In the genomic region with DNA sequence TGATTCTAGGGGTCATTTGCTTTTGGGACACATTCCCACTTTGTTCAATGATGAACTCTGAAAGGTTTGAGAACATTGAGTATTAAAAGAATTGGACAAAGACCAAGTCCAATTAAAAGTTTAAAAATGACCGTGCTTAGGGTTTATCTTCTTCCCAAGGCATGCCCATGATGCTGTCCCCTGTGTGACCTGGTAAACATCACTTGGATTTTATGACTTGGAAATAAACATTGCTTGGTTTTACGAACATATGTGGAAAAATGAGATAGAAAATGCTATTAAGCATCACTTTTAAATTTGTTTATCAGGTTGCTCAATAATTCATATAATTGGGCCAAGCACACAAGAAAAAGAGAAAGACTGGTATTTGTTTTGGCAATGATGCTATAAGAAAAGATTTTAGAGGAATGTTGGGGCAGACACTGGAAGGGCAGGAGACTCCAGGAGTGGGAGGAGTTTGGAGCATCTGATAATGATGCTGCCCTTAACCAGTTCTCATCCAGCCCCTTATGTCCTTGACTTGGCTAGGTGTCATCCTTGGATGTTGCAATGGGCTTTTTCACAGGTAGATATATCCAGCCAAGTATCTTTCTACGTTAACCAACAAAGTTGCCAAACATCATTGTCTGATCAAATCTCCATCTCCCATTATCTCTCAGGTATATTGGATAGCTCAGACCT, we compare ENCODE assay signal across 24 mouse cellular contexts.
DNase-seq lines count a peak whose midpoint lies in the region; ATAC-seq and TF ChIP-seq lines count a peak whose summit lies in the region.
"Had no signal": no experiment of that assay in that cellular context is flagged by ENCODE, and none has a peak within 500 bp of the region (broad histone marks: within the 10 kb centered on the region; RNA-seq: fewer than 3 reads in every experiment).

No protein-coding gene starts in this region.

- 59% methylated on average over 3 of the region's 3 CpGs for whole genome bisulfite sequencing in heart, adult 2 months
- WGBS in heart, embryonic 12.5 days: 70% methylated on average over 3 of the region's 3 CpGs
- WGBS in liver, adult 2 months: 58% methylated on average over 3 of the region's 3 CpGs
- 57% methylated on average over 3 of the region's 3 CpGs for WGBS in liver, embryonic 12.5 days (ENCODE audit: insufficient replicate concordance)

- no peaks in the 10 kb centered on the region; the same call in 1 of the 2 replicates for H3K4me1 ChIP-seq in heart, adult 2 months (ENCODE audit: control insufficient read depth, insufficient read depth, low read length)
- no peaks in the 10 kb centered on the region for H3K4me1 ChIP-seq in heart, embryonic 12.5 days (replicated peaks)
- H3K4me1 ChIP-seq in liver, adult 2 months (ENCODE audit: control insufficient read depth, insufficient read depth, low read length): no peaks in the 10 kb centered on the region; the same call in 1 of the 2 replicates
- no peaks in the 10 kb centered on the region for H3K4me1 ChIP-seq in liver, embryonic 12.5 days
- H3K4me1 ChIP-seq: forebrain, embryonic 10.5 days; forebrain, embryonic 13.5 days; heart, embryonic 15.5 days; hindbrain, embryonic 10.5 days; hindbrain, embryonic 13.5 days; intestine, embryonic 15.5 days had no signal

- no peaks in the 10 kb centered on the region for H3K36me3 ChIP-seq in heart, adult 2 months (ENCODE audit: control insufficient read depth, insufficient read depth, low read length)
- H3K36me3 ChIP-seq in heart, embryonic 12.5 days: no peaks in the 10 kb centered on the region
- no peaks in the 10 kb centered on the region for H3K36me3 ChIP-seq in liver, adult 2 months (ENCODE audit: control insufficient read depth, insufficient read depth, low read length)
- H3K36me3 ChIP-seq in liver, embryonic 12.5 days: no peaks in the 10 kb centered on the region
- H3K36me3 ChIP-seq: forebrain, embryonic 10.5 days; heart, embryonic 15.5 days; hindbrain, embryonic 10.5 days; hindbrain, embryonic 13.5 days; intestine, embryonic 15.5 days had no signal

- no peak overlapping the region for H3K4me2 ChIP-seq in heart, embryonic 12.5 days
- no peak overlapping the region for H3K4me2 ChIP-seq in liver, embryonic 12.5 days
- H3K4me2 ChIP-seq: forebrain, embryonic 13.5 days; heart, embryonic 15.5 days; hindbrain, embryonic 13.5 days; intestine, embryonic 15.5 days had no signal

- no peak overlapping the region for H3K9ac ChIP-seq in heart, adult 2 months (ENCODE audit: low read depth, low read length)
- no peak overlapping the region for H3K9ac ChIP-seq in heart, embryonic 12.5 days
- no peak overlapping the region for H3K9ac ChIP-seq in liver, adult 2 months (ENCODE audit: low read depth, low read length)
- no peak overlapping the region for H3K9ac ChIP-seq in liver, embryonic 12.5 days
- H3K9ac ChIP-seq: forebrain, embryonic 13.5 days; heart, embryonic 15.5 days; hindbrain, embryonic 13.5 days; intestine, embryonic 15.5 days had no signal

- no peak for TF ChIP-seq CTCF in heart, adult 2 months (IDR thresholded peaks at IDR 0.05)
- TF ChIP-seq CTCF in liver, adult 2 months (IDR thresholded peaks at IDR 0.05; ENCODE audit: low read depth, low read length): no peak
- TF ChIP-seq CTCF in brain, embryonic 14.5 days (IDR thresholded peaks at IDR 0.05; ENCODE audit: borderline replicate concordance, extremely low read depth, insufficient read depth, insufficient read length): no peak

- H3K27me3 ChIP-seq in heart, adult 2 months (ENCODE audit: control insufficient read depth, insufficient read depth, low read length): no peaks in the 10 kb centered on the region
- H3K27me3 ChIP-seq in heart, embryonic 12.5 days (replicated peaks): no peaks in the 10 kb centered on the region
- H3K27me3 ChIP-seq in liver, adult 2 months (ENCODE audit: control insufficient read depth, insufficient read depth, low read length): no peaks in the 10 kb centered on the region
- H3K27me3 ChIP-seq in liver, embryonic 12.5 days (replicated peaks): no peaks in the 10 kb centered on the region
- H3K27me3 ChIP-seq: forebrain, embryonic 13.5 days; heart, embryonic 15.5 days; hindbrain, embryonic 13.5 days; intestine, embryonic 15.5 days had no signal

- DNase-seq in heart, adult 2 months: no peak
- DNase-seq in liver, adult 2 months (ENCODE audit: extremely low read depth, low read depth, low spot score): peak; percentile 57
- peak; percentile 24 for DNase-seq in brain, embryonic 14.5 days (ENCODE audit: low read depth)
- DNase-seq in right cerebral cortex, adult 2 months (ENCODE audit: low spot score in 2 of 2): no peak
- DNase-seq: adrenal gland, adult 8-10 months; adrenal gland, postnatal 25 days; cerebellum, adult 18-20 months; cerebellum, adult 9-10 months; cerebellum, postnatal 14 days; gastrocnemius, postnatal 25 days; heart, postnatal 10 days; heart, postnatal 36 days had no signal

- TF ChIP-seq EP300 in heart, adult 2 months (IDR thresholded peaks at IDR 0.05; ENCODE audit: insufficient read depth, low read depth, low read length): no peak

- H3K27ac ChIP-seq in heart, adult 2 months: peak overlapping the region; percentile 7
- H3K27ac ChIP-seq in heart, embryonic 12.5 days (ENCODE audit: poor library complexity, severe bottlenecking): no peak overlapping the region
- H3K27ac ChIP-seq in liver, adult 2 months (replicated peaks; ENCODE audit: insufficient read depth, low read depth, low read length): no peak overlapping the region
- H3K27ac ChIP-seq in liver, embryonic 12.5 days: no peak overlapping the region
- H3K27ac ChIP-seq: forebrain, embryonic 10.5 days; forebrain, embryonic 13.5 days; heart, embryonic 15.5 days; hindbrain, embryonic 10.5 days; hindbrain, embryonic 13.5 days; intestine, embryonic 15.5 days had no signal

- no peak for ATAC-seq in heart, embryonic 12.5 days (ENCODE audit: insufficient number of reproducible peaks, low FRiP score)
- no peak for ATAC-seq in liver, embryonic 12.5 days
- ATAC-seq: activated CD4-positive, CD25-positive, alpha-beta regulatory T cell, adult 4 months; CD4-positive, CD25-positive, alpha-beta regulatory T cell, adult 4 months; forebrain, embryonic 13.5 days; forebrain, embryonic 16.5 days; hindbrain, embryonic 16.5 days; intestine, embryonic 15.5 days had no signal

- TF ChIP-seq POLR2A in heart, adult 2 months (IDR thresholded peaks at IDR 0.05; ENCODE audit: insufficient read depth, low read depth, low read length): no peak
- no peak for TF ChIP-seq POLR2A in liver, adult 2 months (IDR thresholded peaks at IDR 0.05; ENCODE audit: extremely low read depth, insufficient read depth, low read length)
- TF ChIP-seq POLR2A in brain, embryonic 14.5 days (IDR thresholded peaks at IDR 0.05; ENCODE audit: borderline replicate concordance, extremely low read depth, insufficient read depth, insufficient read length, poor library complexity, severe bottlenecking): no peak

- intact Hi-C loops in heart, adult 2 months (cut with DNase I): loop anchor here (10.0 kb wide), 1 partner anchor 97 kb away; no protein-coding TSS in a partner anchor

- no peaks in the 10 kb centered on the region for H3K79me2 ChIP-seq in heart, adult 2 months (replicated peaks; ENCODE audit: control insufficient read depth, insufficient read depth, low read length)
- no peaks in the 10 kb centered on the region for H3K79me2 ChIP-seq in liver, adult 2 months (ENCODE audit: control insufficient read depth, insufficient read depth, low read length)

- no peaks in the 10 kb centered on the region for H3K9me3 ChIP-seq in heart, embryonic 12.5 days (replicated peaks)
- no peaks in the 10 kb centered on the region for H3K9me3 ChIP-seq in liver, embryonic 12.5 days (replicated peaks)
- H3K9me3 ChIP-seq: forebrain, embryonic 10.5 days; forebrain, embryonic 13.5 days; heart, embryonic 15.5 days; hindbrain, embryonic 10.5 days; hindbrain, embryonic 13.5 days; intestine, embryonic 15.5 days had no signal

- no peak overlapping the region for H3K4me3 ChIP-seq in heart, adult 2 months
- no peak overlapping the region for H3K4me3 ChIP-seq in heart, embryonic 12.5 days
- H3K4me3 ChIP-seq in liver, adult 2 months (ENCODE audit: insufficient read depth, low read depth, low read length): no peak overlapping the region
- no peak overlapping the region for H3K4me3 ChIP-seq in liver, embryonic 12.5 days
- H3K4me3 ChIP-seq: forebrain, embryonic 10.5 days; forebrain, embryonic 13.5 days; heart, embryonic 15.5 days; hindbrain, embryonic 10.5 days; hindbrain, embryonic 13.5 days; intestine, embryonic 15.5 days had no signal

Comparison
In these comparisons a context has a peak if more than half of its experiments do, and no peak if none do; other contexts are left out.
1. DNase-seq: peak in liver, adult 2 months (single experiment) and brain, embryonic 14.5 days (single experiment); none in heart, adult 2 months (0 of 2) and right cerebral cortex, adult 2 months (0 of 2).